Mouse (Mus musculus): Measurements from ENCODE around the gene Rem2. TPM values are rescaled to one million over a fixed set of nuclear protein-coding genes. Genes with fewer than 3 reads are reported as not detected.

The Rem2 gene
- total RNA-seq (2014; rRNA removed) (25.5 and 31.0 TPM in 2 replicates), polyA plus RNA-seq (2015; fragmentation: Nextera tagmentation; extraction: Ambion mirVana) (22.5 and 28.0 TPM in 2 replicates)

DNA sequence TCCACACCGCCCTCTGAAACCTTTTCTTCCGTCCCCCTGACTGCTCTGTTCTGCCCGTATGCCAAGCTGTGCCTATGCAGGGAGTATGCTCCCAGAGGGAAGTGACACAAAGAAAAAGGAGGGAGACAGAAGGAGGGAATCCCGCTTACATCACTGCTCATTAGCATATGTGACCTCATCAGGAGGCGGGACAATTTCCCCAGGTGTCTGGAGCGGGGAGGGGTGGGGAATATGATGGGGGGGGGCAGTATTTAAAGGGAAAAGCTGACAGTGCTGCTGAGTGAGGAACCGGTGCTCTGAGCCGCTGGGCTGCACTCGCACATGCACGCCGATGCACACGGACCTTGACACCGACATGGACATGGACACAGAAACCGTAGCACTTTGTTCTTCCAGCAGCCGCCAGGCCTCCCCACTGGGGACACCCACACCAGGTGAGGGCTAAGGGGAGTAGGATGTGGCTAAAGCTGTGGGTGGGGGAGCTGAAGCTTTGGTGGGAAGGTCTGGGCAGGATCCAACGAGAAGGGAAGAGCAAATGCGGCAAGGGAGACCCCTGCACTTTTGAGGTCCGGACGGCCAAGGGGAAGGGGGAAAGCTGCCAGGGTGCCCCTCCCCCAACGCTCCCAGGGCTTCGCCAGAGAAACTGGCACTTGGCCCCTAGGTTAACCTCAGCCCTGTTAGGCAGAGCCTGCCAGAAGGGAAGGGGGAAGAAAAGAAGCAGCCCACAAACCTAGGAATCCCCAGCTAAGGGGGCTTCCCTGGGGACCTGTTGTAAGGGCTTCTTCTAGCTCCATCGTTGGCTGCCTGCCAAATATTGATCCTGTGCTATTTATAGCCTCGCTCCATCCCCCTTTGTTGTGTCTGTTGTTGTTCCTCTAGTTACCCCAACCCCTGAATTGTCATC is at the start of gene Rem2:
Gene Rem2 (plus strand): TSS at position 160 of the 904 bp plus-strand sequence.
- peaks cover 3% of the 10 kb centered on the region; the same call in 1 of the 2 replicates for H3K36me3 ChIP-seq (ENCODE audit: insufficient read depth)
- H3K9me3 ChIP-seq (ENCODE audit: low read length) = no peaks in the 10 kb centered on the region
- TF ChIP-seq CTCF (IDR thresholded peaks at IDR 0.05; ENCODE audit: low read depth) = no peak
- 0 out of 2 replicates have a peak, but pooled peaks cover 3% of the 10 kb centered on the region for H3K4me1 ChIP-seq (ENCODE audit: insufficient read depth)
- peak within 1 kb of the TSS; percentile 75 for H3K9ac ChIP-seq
- ATAC-seq = peak; percentile 95
- H3K4me3 ChIP-seq (ENCODE audit: low read depth, low read length) = peak within 1 kb of the TSS; percentile 59
- H3K27ac ChIP-seq (ENCODE audit: low read depth, low read length) = peak within 1 kb of the TSS; percentile 75
- DNase-seq = peak; percentile 91
- H3K27me3 ChIP-seq (ENCODE audit: insufficient read depth, low read length) = no peaks in the 10 kb centered on the region
- peak within 1 kb of the TSS; percentile 88 for H3K4me2 ChIP-seq (ENCODE audit: low read depth)
- WGBS = under 1% methylated on average over 22 of the region's 23 CpGs

DNA sequence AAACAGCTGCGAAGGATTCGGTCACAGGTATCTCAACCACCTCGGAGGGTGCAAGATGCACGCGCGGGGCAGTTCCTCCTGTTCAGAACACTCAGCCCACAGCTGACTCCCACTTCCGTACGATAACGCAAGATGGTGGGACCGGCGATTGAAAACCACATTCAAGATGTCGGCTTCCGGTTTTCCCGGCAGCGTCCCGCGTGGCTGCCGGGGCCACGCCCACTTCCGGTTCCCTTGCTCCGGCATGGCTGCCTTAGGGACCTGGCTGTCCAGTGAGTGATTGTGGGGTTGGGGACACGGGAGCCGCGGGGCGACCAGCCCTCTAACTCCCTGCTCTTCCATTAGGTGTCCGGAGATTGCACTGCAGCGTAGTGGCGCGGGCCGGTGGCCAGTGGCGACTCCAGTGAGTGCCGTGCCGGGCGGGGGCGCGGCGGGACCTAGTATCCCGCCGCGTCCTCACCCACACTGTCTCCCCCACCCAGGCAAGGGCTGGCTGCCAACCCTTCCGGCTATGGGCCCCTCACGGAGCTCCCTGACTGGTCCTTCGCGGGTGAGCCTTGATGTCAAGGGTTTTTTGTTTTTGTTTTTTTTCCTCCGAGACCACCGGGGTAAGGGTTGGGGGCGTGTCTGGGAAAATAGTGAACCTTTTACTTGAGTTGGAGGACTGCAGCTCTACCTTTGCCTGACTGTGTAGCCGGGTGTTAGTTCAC is 49.1 kb upstream of the Rem2 start, which contains the start of gene Mrpl52:
Gene Mrpl52 (plus strand): TSS at position 221 of the 710 bp plus-strand sequence.
- peaks cover 8% of the 10 kb centered on the region for H3K36me3 ChIP-seq (ENCODE audit: insufficient read depth)
- no peaks in the 10 kb centered on the region for H3K27me3 ChIP-seq (ENCODE audit: insufficient read depth, low read length)
- 4% methylated on average over 48 of the region's 48 CpGs for WGBS
- peak within 1 kb of the TSS; percentile 70 for H3K4me2 ChIP-seq (ENCODE audit: low read depth)
- H3K9ac ChIP-seq = peak within 1 kb of the TSS; percentile 85
- no peak for TF ChIP-seq CTCF (IDR thresholded peaks at IDR 0.05; ENCODE audit: low read depth)
- DNase-seq (peak; percentile 95), ATAC-seq (peak; percentile 87)
- H3K27ac ChIP-seq (ENCODE audit: low read depth, low read length) = peak within 1 kb of the TSS; percentile 96
- H3K9me3 ChIP-seq (ENCODE audit: low read length) = no peaks in the 10 kb centered on the region
- H3K4me3 ChIP-seq (ENCODE audit: low read depth, low read length) = peak within 1 kb of the TSS; percentile 96
- no peaks in the 10 kb centered on the region; the same call in 1 of the 2 replicates for H3K4me1 ChIP-seq (ENCODE audit: insufficient read depth)

DNA sequence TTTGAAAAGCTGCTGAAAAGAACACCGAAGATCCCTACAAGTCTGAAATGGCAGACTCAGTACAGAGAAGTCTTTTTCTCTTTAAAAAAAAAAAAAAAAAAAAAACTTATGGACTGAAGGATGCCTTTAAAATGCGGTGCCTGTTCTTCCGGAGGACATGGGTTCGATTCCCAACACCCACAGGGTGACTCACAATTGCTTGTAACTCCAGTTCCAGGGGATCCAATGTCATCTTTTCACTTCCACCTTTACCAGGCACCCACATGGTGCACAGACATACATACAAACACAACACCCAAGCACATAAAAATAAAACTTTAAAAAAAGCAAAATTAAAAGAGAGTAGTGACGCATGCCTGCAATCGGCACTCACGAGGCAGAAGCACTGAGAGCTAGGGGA is 48.2 kb upstream of the Rem2 start:
- no peaks in the 10 kb centered on the region for H3K9me3 ChIP-seq (ENCODE audit: low read length)
- H3K4me2 ChIP-seq (ENCODE audit: low read depth) = peak overlapping the region; percentile 70
- H3K27me3 ChIP-seq (ENCODE audit: insufficient read depth, low read length) = no peaks in the 10 kb centered on the region
- DNase-seq (no peak), ATAC-seq (no peak)
- H3K36me3 ChIP-seq (ENCODE audit: insufficient read depth) = peaks cover 8% of the 10 kb centered on the region
- H3K27ac ChIP-seq (ENCODE audit: low read depth, low read length) = no peak overlapping the region
- H3K4me3 ChIP-seq (ENCODE audit: low read depth, low read length) = peak overlapping the region; percentile 96; the same call in 1 of the 2 replicates
- TF ChIP-seq CTCF (IDR thresholded peaks at IDR 0.05; ENCODE audit: low read depth) = no peak
- WGBS = 87% methylated on average over 7 of the region's 7 CpGs
- no peak overlapping the region for H3K9ac ChIP-seq
- no peaks in the 10 kb centered on the region; the same call in 1 of the 2 replicates for H3K4me1 ChIP-seq (ENCODE audit: insufficient read depth)

DNA sequence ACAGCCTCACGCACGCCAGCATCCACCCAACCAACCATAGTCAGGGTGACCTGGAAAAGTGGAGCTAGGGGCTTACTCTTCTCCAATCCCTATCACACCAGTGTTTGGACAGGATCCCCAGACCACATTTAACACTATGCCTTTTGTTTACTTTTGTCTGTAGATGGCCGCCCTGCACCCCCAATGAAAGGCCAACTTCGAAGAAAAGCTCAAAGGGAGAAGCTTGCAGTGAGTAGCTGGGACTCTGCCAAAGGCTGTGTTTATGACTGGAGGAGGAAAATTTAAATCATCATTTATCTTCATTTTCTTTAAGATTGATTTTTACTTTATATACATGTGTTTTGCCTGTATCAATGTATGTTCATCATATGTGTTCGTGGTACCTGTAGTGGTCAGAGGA is 47.5 kb upstream of the Rem2 start:
- no peaks in the 10 kb centered on the region; the same call in 1 of the 2 replicates for H3K4me1 ChIP-seq (ENCODE audit: insufficient read depth)
- no peak for DNase-seq
- no peak overlapping the region for H3K9ac ChIP-seq
- H3K9me3 ChIP-seq (ENCODE audit: low read length) = no peaks in the 10 kb centered on the region
- 88% methylated on average over 5 of the region's 5 CpGs for WGBS
- ATAC-seq = no peak
- peaks cover 8% of the 10 kb centered on the region for H3K36me3 ChIP-seq (ENCODE audit: insufficient read depth)
- no peak overlapping the region for H3K4me2 ChIP-seq (ENCODE audit: low read depth)
- H3K4me3 ChIP-seq (ENCODE audit: low read depth, low read length) = no peak overlapping the region
- H3K27ac ChIP-seq (ENCODE audit: low read depth, low read length) = no peak overlapping the region
- no peak for TF ChIP-seq CTCF (IDR thresholded peaks at IDR 0.05; ENCODE audit: low read depth)
- H3K27me3 ChIP-seq (ENCODE audit: insufficient read depth, low read length) = no peaks in the 10 kb centered on the region

DNA sequence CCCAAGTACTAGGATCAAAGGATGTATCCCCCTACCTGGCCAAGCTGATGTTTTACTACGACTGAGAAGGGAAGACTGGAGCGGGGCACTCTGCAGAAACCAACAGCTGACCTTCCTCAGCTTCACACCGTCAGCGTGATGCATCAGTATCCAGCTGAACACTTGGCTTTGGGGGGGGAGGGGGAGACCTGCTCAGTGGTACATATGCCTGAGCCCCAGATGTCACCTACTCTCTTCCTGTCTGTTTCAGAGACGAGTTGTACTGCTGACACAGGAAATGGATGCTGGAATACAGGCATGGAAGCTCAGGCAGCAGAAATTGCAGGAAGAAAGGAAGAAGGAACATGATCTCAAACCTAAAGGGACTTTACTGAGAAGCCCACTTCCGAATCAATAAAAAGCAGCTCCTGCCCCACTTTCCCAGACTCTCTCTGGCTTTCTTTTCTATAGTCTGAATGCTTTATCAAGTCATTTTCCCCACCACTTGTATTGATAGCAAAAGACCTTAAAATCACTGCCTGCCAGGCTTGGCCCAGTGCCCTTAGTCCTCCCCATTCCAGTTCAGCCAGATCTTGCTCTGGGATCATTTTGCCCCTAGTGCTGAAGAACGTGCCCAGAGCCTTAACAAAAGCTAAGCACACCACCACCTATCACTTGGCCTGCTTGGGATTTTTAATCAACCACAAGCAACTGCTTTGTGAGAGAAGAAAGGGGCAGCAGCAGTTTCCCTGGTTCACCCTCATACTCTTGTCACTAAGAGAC is 46.4 kb upstream of the Rem2 start:
- no peaks in the 10 kb centered on the region; the same call in 1 of the 2 replicates for H3K4me1 ChIP-seq (ENCODE audit: insufficient read depth)

More for the DNA sequence above, 46.4 kb upstream of the Rem2 start:
- DNase-seq (no peak), ATAC-seq (no peak)
- no peak for TF ChIP-seq CTCF (IDR thresholded peaks at IDR 0.05; ENCODE audit: low read depth)
- Histone ChIP-seq H3K27ac (ENCODE audit: low read depth, low read length) (peak overlapping the region; percentile 29; the same call in 1 of the 2 replicates), H3K9me3 (ENCODE audit: low read length) (no peaks in the 10 kb centered on the region), H3K4me2 (ENCODE audit: low read depth) (no peak overlapping the region), H3K9ac (no peak overlapping the region), H3K36me3 (ENCODE audit: insufficient read depth) (peaks cover 8% of the 10 kb centered on the region), H3K27me3 (ENCODE audit: insufficient read depth, low read length) (no peaks in the 10 kb centered on the region), H3K4me3 (ENCODE audit: low read depth, low read length) (no peak overlapping the region)
- 47% methylated on average over 7 of the region's 7 CpGs for WGBS

All from forebrain, postnatal 0 days (tissue).